Mouse (Mus musculus) macrophage (primary cell): ENCODE data around the gene Ccdc138. TPM values are rescaled to one million over a fixed set of nuclear protein-coding genes. Genes with fewer than 3 reads are reported as not detected.

Source experiments
- H3K27ac ChIP-seq: fragments of 350-480 bp; formaldehyde crosslinking; 2 replicates; pipeline ENCODE4 v1.9.0; 2021
- H3K36me3 ChIP-seq: fragments of 350-480 bp; formaldehyde crosslinking; 2 replicates; pipeline ENCODE4 v1.9.0; 2021; ENCODE audit errors: inconsistent target
- H3K4me3 ChIP-seq: fragments of 350-480 bp; formaldehyde crosslinking; 2 replicates; pipeline ENCODE4 v1.9.0; 2021; ENCODE audit errors: inconsistent target
- H3K79me2 ChIP-seq: fragments of 350-480 bp; formaldehyde crosslinking; 2 replicates; pipeline ENCODE4 v1.9.0; 2021; ENCODE audit errors: inconsistent target
- WGBS: methylation state at CpG from one replicate; pipeline ENCODE4 v1.1.7; 2026; ENCODE audit warnings: inconsistent platforms; ENCODE audit not compliant: missing documents; 5-methylcytosine and 5-hydroxymethylcytosine counted together
- polyA plus RNA-seq: library from polyadenylated mRNA; stranded (reverse); fragments of 250-400 nt; gene quantifications from 3 replicates; pipeline ENCODE4 v1.2.4, GENCODE M21; 2018; ENCODE audit warnings: inconsistent platforms

The Ccdc138 gene
- polyA plus RNA-seq, 1 experiment from 2014 or later = 1.4 TPM

- 88% methylated on average over 7 of the region's 7 CpGs for WGBS
- H3K4me3 ChIP-seq = no peak overlapping the region
- no peak overlapping the region for H3K27ac ChIP-seq
These were observed 104.2 kb downstream of the Ccdc138 start for GRCm38 (mm10) chr10:58601946-58602345.

GRCm38 (mm10) chr10:58604779-58605178 lies 107.0 kb downstream of the Ccdc138 start:
- H3K27ac ChIP-seq = no peak overlapping the region
- no peaks in the 10 kb centered on the region for H3K79me2 ChIP-seq
- 91% methylated on average over 2 of the region's 2 CpGs for WGBS
- no peaks in the 10 kb centered on the region for H3K36me3 ChIP-seq
- no peak overlapping the region for H3K4me3 ChIP-seq

More at GRCm38 (mm10) chr10:58601946-58602345, 104.2 kb downstream of the Ccdc138 start:
- Histone ChIP-seq H3K36me3 (no peaks in the 10 kb centered on the region), H3K79me2 (no peaks in the 10 kb centered on the region)

- Histone ChIP-seq H3K27ac (no peak overlapping the region), H3K36me3 (no peaks in the 10 kb centered on the region), H3K79me2 (no peaks in the 10 kb centered on the region), H3K4me3 (no peak overlapping the region)
- 72% methylated on average over 3 of the region's 3 CpGs for WGBS
These were observed 108.6 kb downstream of the Ccdc138 start for GRCm38 (mm10) chr10:58606356-58606755.

- WGBS = 91% methylated on average over 3 of the region's 3 CpGs
- H3K79me2 ChIP-seq = no peaks in the 10 kb centered on the region
- H3K27ac ChIP-seq = no peak overlapping the region
- H3K36me3 ChIP-seq = no peaks in the 10 kb centered on the region
- no peak overlapping the region for H3K4me3 ChIP-seq
These were observed 111.1 kb downstream of the Ccdc138 start for GRCm38 (mm10) chr10:58608858-58609257.

- H3K27ac ChIP-seq = no peak overlapping the region
- no peak overlapping the region for H3K4me3 ChIP-seq
- 94% methylated on average over 7 of the region's 7 CpGs for WGBS
These were observed 112.9 kb downstream of the Ccdc138 start for GRCm38 (mm10) chr10:58610484-58611261.

GRCm38 (mm10) chr10:58614601-58615000 lies 116.9 kb downstream of the Ccdc138 start:
- Histone ChIP-seq H3K27ac (no peak overlapping the region), H3K79me2 (no peaks in the 10 kb centered on the region), H3K4me3 (no peak overlapping the region), H3K36me3 (no peaks in the 10 kb centered on the region)
- 94% methylated on average over 6 of the region's 6 CpGs for WGBS

More at GRCm38 (mm10) chr10:58610484-58611261, 112.9 kb downstream of the Ccdc138 start:
- Histone ChIP-seq H3K36me3 (no peaks in the 10 kb centered on the region), H3K79me2 (no peaks in the 10 kb centered on the region)

- Histone ChIP-seq H3K79me2 (no peaks in the 10 kb centered on the region), H3K27ac (no peak overlapping the region), H3K4me3 (no peak overlapping the region), H3K36me3 (no peaks in the 10 kb centered on the region)
- WGBS = 95% methylated on average over 5 of the region's 5 CpGs
These were observed 118.8 kb downstream of the Ccdc138 start for GRCm38 (mm10) chr10:58616565-58616964.

GRCm38 (mm10) chr10:58618501-58619216 lies 120.9 kb downstream of the Ccdc138 start:
- no peak overlapping the region for H3K4me3 ChIP-seq
- WGBS = 88% methylated on average over 17 of the region's 17 CpGs
- H3K36me3 ChIP-seq = no peaks in the 10 kb centered on the region
- no peaks in the 10 kb centered on the region for H3K79me2 ChIP-seq
- no peak overlapping the region for H3K27ac ChIP-seq

GRCm38 (mm10) chr10:58619266-58619665 lies 121.5 kb downstream of the Ccdc138 start:
- H3K27ac ChIP-seq = no peak overlapping the region
- H3K4me3 ChIP-seq = no peak overlapping the region
- no peaks in the 10 kb centered on the region for H3K79me2 ChIP-seq
- WGBS = 100% methylated on average over 4 of the region's 4 CpGs
- no peaks in the 10 kb centered on the region for H3K36me3 ChIP-seq

- Histone ChIP-seq H3K79me2 (no peaks in the 10 kb centered on the region), H3K27ac (no peak overlapping the region), H3K36me3 (no peaks in the 10 kb centered on the region), H3K4me3 (no peak overlapping the region)
- WGBS = 2% methylated on average over 12 of the region's 12 CpGs
These were observed 127.3 kb downstream of the Ccdc138 start for GRCm38 (mm10) chr10:58624848-58625711.

Other genes with a start within 250 kb of the Ccdc138 start
- 18.5 to 28.5 TPM (median 19.9 TPM) in 3 replicates for gene Gcc2, start 242.5 kb upstream of the Ccdc138 start, polyA plus RNA-seq
- gene Lims1, start 174.5 kb upstream of the Ccdc138 start, polyA plus RNA-seq = 41.0 to 58.3 TPM (median 45.0 TPM) in 3 replicates
- gene Ranbp2, start 51.0 kb upstream of the Ccdc138 start, polyA plus RNA-seq = 49.6 to 52.6 TPM (median 52.6 TPM) in 3 replicates
- gene Edar, start 177.7 kb downstream of the Ccdc138 start, polyA plus RNA-seq = not detected in 3 replicates
- gene Gm17542, start 220.3 kb downstream of the Ccdc138 start, polyA plus RNA-seq = not detected in 3 replicates